Mouse (Mus musculus): Measurements from ENCODE around the gene Upk1a. TPM values are rescaled to one million over a fixed set of nuclear protein-coding genes. Genes with fewer than 3 reads are reported as not detected.
A peak's percentile ranks its signal among the peaks of the same experiment; 100 is the strongest.

Upk1a gene
- polyA plus RNA-seq, 1 experiment from 2014 or later = 0.44 TPM

DNA sequence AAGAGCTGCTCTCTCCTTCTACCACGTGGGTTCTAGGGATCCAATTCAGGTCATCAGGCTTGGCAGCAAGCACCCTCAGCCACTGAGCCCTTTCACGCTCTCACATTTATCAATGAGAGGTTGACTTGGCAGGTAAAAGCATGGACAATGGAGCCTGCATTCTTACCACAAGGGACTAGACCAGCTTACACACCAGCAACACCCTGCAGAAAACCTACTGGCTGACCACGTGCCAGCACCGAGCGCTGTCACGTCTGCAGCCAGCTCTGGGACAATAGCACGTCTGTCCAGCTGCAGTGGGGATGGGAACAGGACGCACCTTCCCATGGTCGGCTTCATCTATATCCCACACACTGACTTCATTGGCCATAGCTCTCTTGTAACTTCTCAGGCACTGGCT lies 6.0 kb upstream of the Upk1a start:
- no peaks in the 10 kb centered on the region for H3K9me3 ChIP-seq (replicated peaks)
- H3K27me3 ChIP-seq (ENCODE audit: low read depth, poor library complexity, severe bottlenecking) = no peaks in the 10 kb centered on the region
- no peak overlapping the region for H3K27ac ChIP-seq (replicated peaks)
- H3K36me3 ChIP-seq = peaks cover 83% of the 10 kb centered on the region
- no peak overlapping the region for H3K4me3 ChIP-seq
- no peak for DNase-seq (ENCODE audit: low spot score)
- WGBS = 92% methylated on average over 9 of the region's 9 CpGs
- H3K4me1 ChIP-seq = no peaks in the 10 kb centered on the region

DNA sequence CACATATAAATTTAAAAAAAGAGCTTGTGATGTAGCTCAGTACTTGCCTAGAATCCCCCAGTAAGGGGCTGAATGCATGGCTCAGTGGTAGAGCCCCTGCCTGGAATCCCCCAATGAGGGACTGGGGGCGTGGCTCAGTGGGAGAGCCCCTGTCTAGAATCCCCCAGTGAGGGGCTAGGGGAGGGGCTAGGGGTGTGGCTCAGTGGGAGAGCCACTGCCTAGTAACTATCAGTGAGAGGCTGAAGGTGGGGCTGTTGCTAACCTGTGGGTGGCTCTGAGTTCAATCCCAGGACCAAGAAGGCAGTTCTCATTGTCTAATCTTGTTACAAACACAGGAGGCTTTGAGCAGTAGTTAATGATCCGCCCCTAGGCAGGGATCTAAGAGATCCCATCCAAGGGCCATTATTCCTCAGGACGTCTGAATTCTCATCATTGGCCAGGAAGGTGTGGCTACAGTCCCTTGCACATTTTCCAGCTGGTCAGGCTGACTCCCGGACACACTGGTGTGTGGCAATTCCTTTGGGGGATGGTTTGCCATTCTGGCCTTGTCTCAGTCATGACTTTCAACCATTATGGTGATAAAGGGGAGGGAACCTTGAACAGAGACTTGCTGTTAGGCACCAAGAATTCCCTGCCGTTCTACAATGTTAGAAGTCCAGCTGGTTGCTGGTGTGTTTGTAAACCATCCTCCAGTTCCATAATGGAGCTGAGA lies 2.6 kb upstream of the Upk1a start:
- H3K36me3 ChIP-seq = peaks cover 52% of the 10 kb centered on the region
- H3K27me3 ChIP-seq (ENCODE audit: low read depth, poor library complexity, severe bottlenecking) = no peaks in the 10 kb centered on the region
- no peak for DNase-seq (ENCODE audit: low spot score)
- WGBS = 62% methylated on average over 5 of the region's 5 CpGs
- no peak overlapping the region for H3K4me3 ChIP-seq
- H3K9me3 ChIP-seq (replicated peaks) = no peaks in the 10 kb centered on the region
- no peak overlapping the region for H3K27ac ChIP-seq (replicated peaks)
- H3K4me1 ChIP-seq = no peaks in the 10 kb centered on the region

DNA sequence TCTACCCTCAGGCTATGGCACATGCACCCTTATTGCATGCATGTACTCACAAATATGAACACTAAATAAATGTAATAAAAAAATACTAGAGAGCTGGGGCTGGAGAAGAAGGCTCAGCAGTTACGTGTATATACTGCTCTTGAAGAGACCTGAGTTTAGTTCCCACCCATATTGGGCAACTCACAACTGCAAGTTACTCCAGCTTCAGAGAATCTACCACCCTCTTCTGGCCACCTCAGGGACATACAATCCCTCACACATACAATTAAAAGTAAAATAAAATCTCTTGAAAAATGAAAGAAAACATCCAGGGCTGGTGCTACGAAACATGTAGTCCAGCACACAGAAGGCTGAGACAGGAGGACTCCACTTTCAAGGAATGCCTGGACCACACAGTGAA lies 1.8 kb upstream of the Upk1a start:
- no peak overlapping the region for H3K4me3 ChIP-seq
- no peak for DNase-seq (ENCODE audit: low spot score)
- WGBS = 78% methylated on average over 2 of the region's 2 CpGs

DNA sequence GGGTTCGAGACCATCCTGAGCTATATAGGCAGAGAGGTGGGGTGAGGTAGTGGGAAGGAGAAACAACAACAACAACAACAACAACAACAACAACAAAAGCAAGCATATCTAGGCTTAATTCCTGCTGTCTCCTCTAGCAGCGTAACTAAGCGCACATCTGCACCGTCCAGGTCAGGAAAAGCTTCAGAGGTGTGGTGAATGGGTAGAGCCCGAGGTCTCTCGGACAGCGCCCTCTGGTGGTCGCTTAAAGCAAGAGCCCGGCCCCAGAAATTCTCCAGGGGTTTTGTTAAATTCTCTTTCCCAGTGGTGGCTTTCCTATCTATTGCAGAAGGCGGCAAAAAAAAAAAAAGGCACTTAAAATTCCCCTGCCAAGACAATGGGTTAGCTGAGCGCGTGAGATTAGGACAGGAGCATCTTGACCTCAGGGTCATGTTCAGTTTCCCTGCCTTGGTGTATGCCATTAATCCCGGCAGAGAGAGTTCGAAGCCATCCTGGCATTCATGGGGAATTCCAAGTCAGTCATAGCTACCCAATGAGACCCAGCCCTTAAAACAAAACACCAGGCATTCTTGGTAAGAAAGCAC lies 974 bp upstream of the Upk1a start:
- H3K4me1 ChIP-seq = 0 out of 2 replicates have a peak, but pooled peaks cover 2% of the 10 kb centered on the region
- 27% methylated on average over 14 of the region's 14 CpGs for WGBS
- H3K27ac ChIP-seq (replicated peaks) = no peak overlapping the region
- H3K36me3 ChIP-seq = peaks cover 38% of the 10 kb centered on the region
- H3K4me3 ChIP-seq = no peak overlapping the region
- peak; percentile 65 for DNase-seq (ENCODE audit: low spot score)
- H3K9me3 ChIP-seq (replicated peaks) = no peaks in the 10 kb centered on the region
- H3K27me3 ChIP-seq (ENCODE audit: low read depth, poor library complexity, severe bottlenecking) = no peaks in the 10 kb centered on the region

More for the DNA sequence above, 1.8 kb upstream of the Upk1a start:
- Histone ChIP-seq H3K27ac (replicated peaks) (no peak overlapping the region), H3K27me3 (ENCODE audit: low read depth, poor library complexity, severe bottlenecking) (no peaks in the 10 kb centered on the region), H3K4me1 (no peaks in the 10 kb centered on the region), H3K9me3 (replicated peaks) (no peaks in the 10 kb centered on the region), H3K36me3 (peaks cover 46% of the 10 kb centered on the region)

DNA sequence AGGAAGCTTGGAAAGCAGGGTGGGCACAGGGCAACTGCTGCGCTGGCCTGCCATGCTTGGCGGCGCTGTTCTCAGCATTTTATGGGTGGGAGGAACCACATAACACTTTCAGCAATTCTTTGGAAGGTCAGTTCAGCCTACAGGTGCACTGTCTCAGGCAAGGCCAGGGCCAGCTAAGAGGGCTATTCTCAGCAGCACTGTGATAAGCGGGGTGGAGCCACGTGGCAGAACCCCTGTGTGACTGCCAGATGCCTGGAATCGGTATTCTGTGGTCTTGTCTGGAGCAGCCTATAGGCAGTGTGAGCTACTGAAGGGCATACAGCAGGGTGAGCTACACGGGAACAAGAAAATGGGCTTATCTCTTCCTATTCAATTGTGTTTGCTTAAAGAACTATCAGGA lies 2.6 kb downstream of the Upk1a start:
- no peak overlapping the region for H3K27ac ChIP-seq (replicated peaks)
- H3K4me3 ChIP-seq = no peak overlapping the region
- WGBS = 72% methylated on average over 7 of the region's 7 CpGs
- no peak for DNase-seq (ENCODE audit: low spot score)
- no peaks in the 10 kb centered on the region for H3K27me3 ChIP-seq (ENCODE audit: low read depth, poor library complexity, severe bottlenecking)
- 0 out of 2 replicates have a peak, but pooled peaks cover 8% of the 10 kb centered on the region for H3K4me1 ChIP-seq
- peaks cover 2% of the 10 kb centered on the region for H3K36me3 ChIP-seq
- no peaks in the 10 kb centered on the region for H3K9me3 ChIP-seq (replicated peaks)

DNA sequence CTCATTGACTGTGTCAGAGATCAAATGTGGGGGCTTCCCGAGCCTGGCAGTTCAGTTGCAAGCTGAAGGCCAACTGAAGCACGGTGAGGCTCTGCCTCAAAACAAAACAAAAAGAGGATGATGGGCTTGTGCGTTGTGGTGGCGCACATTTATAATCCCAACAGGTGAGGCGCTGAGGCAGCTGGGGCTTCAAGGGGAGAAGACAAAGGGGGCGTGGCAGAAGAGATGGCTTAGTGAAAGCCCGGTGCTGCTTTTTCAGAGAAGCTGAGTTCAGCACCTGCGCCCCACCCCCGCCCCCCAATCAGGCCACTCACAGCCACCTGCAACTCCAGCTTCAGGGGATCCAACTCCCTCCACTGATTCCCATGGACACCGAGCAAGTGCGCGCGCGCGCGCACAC lies 4.2 kb downstream of the Upk1a start:
- H3K27ac ChIP-seq (replicated peaks) = no peak overlapping the region
- no peaks in the 10 kb centered on the region for H3K36me3 ChIP-seq
- DNase-seq (ENCODE audit: low spot score) = no peak
- H3K4me1 ChIP-seq = 0 out of 2 replicates have a peak, but pooled peaks cover 8% of the 10 kb centered on the region
- no peaks in the 10 kb centered on the region for H3K9me3 ChIP-seq (replicated peaks)
- no peak overlapping the region for H3K4me3 ChIP-seq
- H3K27me3 ChIP-seq (ENCODE audit: low read depth, poor library complexity, severe bottlenecking) = no peaks in the 10 kb centered on the region
- WGBS = 52% methylated on average over 14 of the region's 16 CpGs

DNA sequence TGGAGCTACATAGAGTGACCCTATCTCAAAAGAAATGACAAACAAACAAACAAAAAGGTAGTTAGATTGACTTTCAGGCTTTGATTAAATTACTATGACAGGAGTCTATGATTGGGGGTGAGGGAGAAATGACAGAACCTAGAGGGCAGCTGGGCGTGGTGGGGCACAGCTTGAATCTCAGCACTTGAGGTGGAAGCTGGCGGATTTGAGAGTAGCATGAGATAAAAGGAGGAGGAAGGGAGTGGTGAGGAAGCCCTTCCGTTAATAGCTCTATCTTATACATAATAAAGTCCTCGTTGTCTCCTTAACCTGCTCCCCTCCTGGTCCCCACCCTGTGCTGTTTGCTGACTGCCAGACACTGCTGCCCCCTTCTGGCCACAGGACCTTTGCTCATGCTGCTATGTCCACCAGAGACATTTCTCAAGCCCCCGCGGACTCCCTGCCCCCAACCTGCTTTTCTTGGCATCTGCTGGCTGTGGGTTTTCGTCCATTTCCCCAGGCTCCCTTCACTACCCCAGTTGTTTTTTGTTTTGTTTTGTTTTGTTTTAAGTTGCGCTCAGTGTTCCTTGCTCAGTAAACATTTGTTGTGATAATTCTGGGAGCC lies 4.8 kb downstream of the Upk1a start:
- 0 out of 2 replicates have a peak, but pooled peaks cover 8% of the 10 kb centered on the region for H3K4me1 ChIP-seq
- H3K27ac ChIP-seq (replicated peaks) = no peak overlapping the region
- H3K9me3 ChIP-seq (replicated peaks) = no peaks in the 10 kb centered on the region
- peak; percentile 69 for DNase-seq (ENCODE audit: low spot score)
- no peak overlapping the region for H3K4me3 ChIP-seq
- no peaks in the 10 kb centered on the region for H3K27me3 ChIP-seq (ENCODE audit: low read depth, poor library complexity, severe bottlenecking)
- 31% methylated on average over 8 of the region's 8 CpGs for WGBS
- no peaks in the 10 kb centered on the region for H3K36me3 ChIP-seq

DNA sequence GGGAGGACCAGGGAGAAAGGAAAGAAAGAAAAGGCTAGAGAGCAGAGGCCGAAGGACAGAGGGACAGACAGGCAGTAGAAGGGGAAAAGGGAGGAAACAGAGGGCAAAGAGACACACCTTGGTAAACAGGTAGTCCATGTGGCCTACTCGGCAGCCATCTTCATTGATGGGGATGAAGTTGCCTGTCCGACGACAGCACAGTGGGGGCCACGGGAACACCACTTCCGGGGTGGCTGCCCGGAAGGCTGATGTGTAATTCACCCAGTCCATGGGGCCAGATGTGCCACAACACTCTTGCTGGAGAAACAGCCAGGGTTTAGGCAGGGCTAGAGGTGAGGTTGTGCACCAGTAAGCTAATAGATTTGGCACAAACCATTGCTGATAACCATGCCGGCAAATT lies 7.7 kb downstream of the Upk1a start:
- WGBS = 86% methylated on average over 8 of the region's 8 CpGs
- H3K4me3 ChIP-seq = no peak overlapping the region
- H3K4me1 ChIP-seq = peaks cover 11% of the 10 kb centered on the region
- H3K9me3 ChIP-seq (replicated peaks) = no peaks in the 10 kb centered on the region
- no peak overlapping the region for H3K27ac ChIP-seq (replicated peaks)
- no peak for DNase-seq (ENCODE audit: low spot score)
- no peaks in the 10 kb centered on the region for H3K36me3 ChIP-seq
- H3K27me3 ChIP-seq (ENCODE audit: low read depth, poor library complexity, severe bottlenecking) = no peaks in the 10 kb centered on the region

DNA sequence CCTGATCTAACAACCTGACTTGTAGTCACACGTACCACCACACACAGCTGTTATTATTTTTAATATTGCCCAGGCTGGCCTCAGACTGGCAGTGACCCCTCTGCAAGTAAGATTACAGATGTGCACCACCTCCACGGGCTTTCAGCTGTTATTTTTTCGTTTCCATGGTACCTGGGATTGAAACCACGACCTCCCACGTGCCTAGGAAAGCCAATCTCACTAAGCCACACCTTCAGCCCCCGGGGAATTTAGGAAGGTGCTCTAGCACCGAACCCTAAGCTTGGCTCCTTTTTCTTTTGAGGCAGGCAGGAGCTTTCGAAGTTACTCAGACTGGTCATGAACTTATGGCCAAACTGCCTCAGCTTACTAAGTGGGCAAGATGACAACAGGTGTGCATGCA lies 8.2 kb downstream of the Upk1a start:
- DNase-seq (ENCODE audit: low spot score) = no peak
- Histone ChIP-seq H3K4me3 (no peak overlapping the region), H3K27me3 (ENCODE audit: low read depth, poor library complexity, severe bottlenecking) (no peaks in the 10 kb centered on the region), H3K9me3 (replicated peaks) (no peaks in the 10 kb centered on the region), H3K27ac (replicated peaks) (no peak overlapping the region), H3K36me3 (no peaks in the 10 kb centered on the region), H3K4me1 (peaks cover 17% of the 10 kb centered on the region)
- 69% methylated on average over 8 of the region's 8 CpGs for WGBS

DNA sequence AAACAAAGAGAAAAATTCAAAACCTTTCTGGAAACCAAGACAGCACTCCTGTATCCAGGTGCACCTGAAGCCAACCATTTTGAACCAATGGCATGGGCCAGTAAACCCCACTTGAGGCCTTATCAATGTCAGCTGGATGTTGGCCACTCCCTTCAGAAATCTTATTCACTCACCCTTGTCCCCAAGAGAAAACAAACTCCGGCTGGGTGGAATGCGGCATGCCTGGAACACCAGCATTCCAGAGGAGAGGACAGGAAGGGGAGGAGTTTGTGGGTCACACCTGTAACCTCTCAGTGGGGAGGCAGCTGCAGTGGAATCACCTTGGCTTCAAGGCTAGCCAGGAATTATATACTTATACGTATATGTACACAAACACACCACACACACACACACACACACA lies 10.1 kb downstream of the Upk1a start:
- Histone ChIP-seq H3K4me3 (no peak overlapping the region), H3K27ac (replicated peaks) (no peak overlapping the region), H3K36me3 (no peaks in the 10 kb centered on the region), H3K27me3 (ENCODE audit: low read depth, poor library complexity, severe bottlenecking) (no peaks in the 10 kb centered on the region), H3K9me3 (replicated peaks) (no peaks in the 10 kb centered on the region), H3K4me1 (peaks cover 9% of the 10 kb centered on the region)
- no peak for DNase-seq (ENCODE audit: low spot score)
- 71% methylated on average over 3 of the region's 3 CpGs for WGBS

DNA sequence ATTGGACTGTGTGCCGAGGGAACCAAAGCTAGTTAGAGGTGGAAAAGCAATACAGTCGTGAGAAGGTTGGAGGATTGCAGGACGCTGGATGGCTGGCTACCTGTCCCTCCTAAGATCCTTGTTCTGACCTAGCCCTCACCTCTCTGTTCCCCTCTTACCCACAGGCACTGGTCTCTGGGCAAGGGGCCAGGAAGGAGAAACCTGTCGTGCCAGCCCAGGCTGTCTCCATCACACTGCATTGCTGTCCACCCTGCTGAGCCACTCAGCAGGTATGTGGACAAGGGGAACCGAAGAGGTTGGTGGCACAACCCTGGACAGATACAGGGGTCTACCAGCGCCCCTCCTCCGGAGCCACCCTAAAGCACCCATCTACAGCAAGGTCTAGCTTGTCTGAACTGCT lies 12.0 kb downstream of the Upk1a start:
- Histone ChIP-seq H3K27ac (replicated peaks) (no peak overlapping the region), H3K36me3 (no peaks in the 10 kb centered on the region), H3K4me3 (no peak overlapping the region), H3K9me3 (replicated peaks) (no peaks in the 10 kb centered on the region), H3K27me3 (ENCODE audit: low read depth, poor library complexity, severe bottlenecking) (no peaks in the 10 kb centered on the region), H3K4me1 (peaks cover 9% of the 10 kb centered on the region)
- 81% methylated on average over 7 of the region's 7 CpGs for WGBS
- no peak for DNase-seq (ENCODE audit: low spot score)

DNA sequence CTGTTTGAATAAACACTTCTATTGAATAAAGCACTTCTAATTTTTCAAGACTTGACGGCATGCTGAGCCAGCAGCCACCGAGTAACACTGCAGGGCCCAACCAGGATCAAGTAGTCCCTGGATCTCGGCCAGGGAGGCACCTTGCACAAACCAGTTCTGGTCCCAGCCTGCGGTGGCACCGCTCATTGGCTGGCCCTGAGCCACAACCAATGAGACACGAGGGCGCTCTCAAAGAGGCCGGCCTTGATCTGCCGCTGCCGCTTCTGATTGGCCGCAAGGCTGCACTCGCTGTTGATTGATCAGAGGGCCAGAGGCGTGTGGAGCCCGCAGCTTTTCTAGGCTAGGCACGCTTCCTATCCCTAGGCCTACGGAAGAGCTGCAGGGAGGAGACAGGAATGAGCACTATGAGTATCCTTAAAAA lies 12.7 kb downstream of the Upk1a start:
- Histone ChIP-seq H3K36me3 (no peaks in the 10 kb centered on the region), H3K4me1 (peaks cover 9% of the 10 kb centered on the region), H3K27me3 (ENCODE audit: low read depth, poor library complexity, severe bottlenecking) (no peaks in the 10 kb centered on the region), H3K4me3 (peak overlapping the region; percentile 26; the same call in 1 of the 2 replicates), H3K9me3 (replicated peaks) (no peaks in the 10 kb centered on the region), H3K27ac (replicated peaks) (no peak overlapping the region)
- 2% methylated on average over 16 of the region's 16 CpGs for WGBS
- peak; percentile 85 for DNase-seq (ENCODE audit: low spot score)

DNA sequence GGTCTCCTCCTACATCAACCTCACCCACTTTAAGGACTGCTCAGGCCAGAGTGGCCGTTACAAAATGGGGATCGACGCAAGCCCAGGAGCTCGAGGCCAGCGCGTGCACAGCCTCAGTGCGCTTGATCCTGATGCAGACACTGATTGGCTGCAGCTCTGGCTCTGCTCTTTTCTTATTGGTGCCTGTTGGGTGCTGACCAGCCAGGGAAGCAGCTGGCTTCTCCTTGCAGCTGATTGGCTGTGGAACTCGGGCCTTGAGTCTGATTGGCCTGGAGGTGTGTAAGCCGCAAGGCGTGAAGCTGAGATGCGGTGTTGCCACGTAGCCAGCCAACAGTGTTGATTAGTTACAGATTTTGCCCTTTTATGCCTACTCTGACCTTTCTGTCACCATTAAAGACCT lies 13.9 kb downstream of the Upk1a start, which contains the start of gene Zbtb32:
TSS of gene Zbtb32 (minus strand) at position 124 of the 400 bp plus-strand sequence.
- no peak for DNase-seq (ENCODE audit: low spot score)
- no peaks in the 10 kb centered on the region for H3K9me3 ChIP-seq (replicated peaks)
- peak within 1 kb of the TSS; percentile 26; the same call in 1 of the 2 replicates for H3K4me3 ChIP-seq
- no peak within 1 kb of the TSS for H3K27ac ChIP-seq (replicated peaks)
- no peaks in the 10 kb centered on the region for H3K36me3 ChIP-seq
- no peaks in the 10 kb centered on the region for H3K27me3 ChIP-seq (ENCODE audit: low read depth, poor library complexity, severe bottlenecking)
- 92% methylated on average over 12 of the region's 12 CpGs for WGBS
- H3K4me1 ChIP-seq = peaks cover 9% of the 10 kb centered on the region

Data from midbrain, embryonic 10.5 days (tissue).